Mouse (Mus musculus): ENCODE measurements around the gene Vps8.

The Vps8 gene

DNA sequence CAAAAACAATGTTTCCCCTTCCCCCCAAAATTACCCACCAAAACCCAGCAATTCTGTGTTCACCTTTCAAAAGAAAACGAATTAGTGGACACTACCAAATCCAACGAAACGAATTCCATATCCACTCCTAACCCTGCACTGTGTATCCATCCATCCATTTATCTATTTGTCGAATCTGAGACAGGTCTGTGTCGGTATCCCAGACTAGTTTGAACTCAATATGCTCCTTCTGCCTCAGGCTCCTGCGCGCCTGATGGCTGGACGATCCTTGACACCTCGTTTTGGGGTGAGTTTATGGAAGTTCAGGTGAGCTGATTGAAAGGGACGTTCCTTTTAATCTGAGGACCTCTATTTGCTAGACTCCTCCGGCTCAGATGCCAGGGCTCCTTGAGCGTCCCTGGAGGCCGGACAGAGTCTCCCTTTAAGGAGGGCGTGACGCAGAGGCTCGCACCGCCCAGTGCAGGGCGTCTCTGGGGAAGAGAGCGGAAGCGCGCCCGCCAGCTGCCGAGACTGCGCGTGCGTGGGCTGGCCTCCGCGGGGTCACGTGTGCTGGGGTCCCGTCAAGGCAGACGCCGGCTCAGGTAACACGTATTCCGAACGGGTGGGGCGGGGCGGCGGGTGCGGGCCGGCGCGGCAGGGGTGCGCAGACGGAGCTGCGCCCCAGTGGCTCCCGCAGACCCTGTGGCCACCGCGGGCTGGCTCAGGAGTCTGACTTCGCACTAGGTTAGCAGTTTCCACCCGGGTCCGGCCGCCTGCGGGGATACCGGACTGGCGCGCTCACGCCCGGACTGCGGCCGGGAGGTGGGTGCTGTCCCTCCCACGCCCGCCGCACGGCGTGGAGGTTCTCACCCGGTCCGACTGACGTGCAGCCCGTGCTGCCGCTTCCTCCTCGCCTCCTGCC is at the start of gene Vps8:
Gene Vps8 (plus strand): TSS at position 474 of the 901 bp plus-strand sequence.
- peak; percentile 85 to 89 for DNase-seq

GRCm38 (mm10) chr16:21373316-21373960 is 49.5 kb upstream of the Vps8 start:
- DNase-seq = no peak

GRCm38 (mm10) chr16:21374067-21374466 is 48.9 kb upstream of the Vps8 start:
- no peak for DNase-seq

- DNase-seq = no peak
Measured at GRCm38 (mm10) chr16:21375147-21375546, 47.8 kb upstream of the Vps8 start.

DNA sequence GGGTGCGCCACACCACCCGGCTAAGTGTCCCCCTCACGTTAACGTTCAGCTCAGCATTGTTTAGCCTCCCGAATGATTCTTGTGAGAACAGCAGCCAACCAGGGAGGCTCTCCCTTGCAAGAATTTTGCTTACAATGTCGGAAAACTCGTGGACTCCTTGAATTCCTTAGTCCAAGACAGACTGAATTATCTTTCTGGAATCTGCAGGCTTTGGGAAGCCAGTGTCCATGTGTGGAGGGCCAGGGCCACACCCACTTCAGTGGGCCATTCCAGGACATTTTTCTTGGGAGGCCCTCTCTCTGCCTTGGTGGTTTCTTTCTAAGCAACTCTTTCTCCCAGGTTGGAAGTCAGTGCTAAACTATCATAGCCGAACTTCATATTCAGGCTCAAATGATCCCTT is 46.6 kb upstream of the Vps8 start:
- DNase-seq = no peak

- DNase-seq = no peak
Measured at GRCm38 (mm10) chr16:21376949-21377604, 45.8 kb upstream of the Vps8 start.

DNA sequence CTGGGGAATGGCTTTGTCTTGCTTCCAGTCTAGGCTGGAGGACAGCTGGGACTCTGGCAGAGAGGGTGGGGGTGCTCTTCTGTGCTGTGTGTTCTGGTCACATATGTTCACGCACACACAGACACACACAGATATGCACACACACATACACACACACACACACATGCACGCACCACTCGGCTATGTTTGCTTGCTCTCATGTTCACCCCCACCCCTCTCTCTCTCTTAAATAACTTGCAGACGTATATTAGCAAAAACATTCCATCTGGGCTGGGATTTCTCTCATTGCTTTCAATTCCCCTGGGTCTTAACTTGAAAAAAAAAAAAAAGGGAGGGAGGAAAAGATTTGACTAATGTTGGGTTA is 45.3 kb upstream of the Vps8 start:
- no peak for DNase-seq

DNA sequence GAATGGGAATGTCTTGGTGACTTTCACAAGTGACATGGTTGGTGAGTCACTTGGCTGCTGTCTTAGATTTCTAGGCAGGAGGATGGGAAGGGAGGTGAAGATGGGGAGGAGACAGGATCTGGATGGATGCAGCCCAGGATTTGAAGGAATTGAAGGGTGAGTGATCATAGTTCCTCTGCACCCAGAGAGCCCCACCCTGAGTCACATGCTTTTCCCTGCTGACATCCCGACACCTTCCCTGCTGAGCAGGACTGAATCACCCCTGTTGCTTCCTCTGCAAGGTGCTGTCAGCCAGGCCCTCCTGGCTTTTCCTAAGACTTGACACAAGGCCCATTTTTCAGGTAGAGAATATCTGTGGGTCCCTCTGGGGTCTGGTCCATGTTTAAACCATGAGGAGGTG is 41.4 kb upstream of the Vps8 start:
- no peak for DNase-seq

- no peak for DNase-seq
Measured at GRCm38 (mm10) chr16:21382152-21382911, 40.6 kb upstream of the Vps8 start.

GRCm38 (mm10) chr16:21385926-21386881 is 36.7 kb upstream of the Vps8 start:
- DNase-seq = no peak

DNA sequence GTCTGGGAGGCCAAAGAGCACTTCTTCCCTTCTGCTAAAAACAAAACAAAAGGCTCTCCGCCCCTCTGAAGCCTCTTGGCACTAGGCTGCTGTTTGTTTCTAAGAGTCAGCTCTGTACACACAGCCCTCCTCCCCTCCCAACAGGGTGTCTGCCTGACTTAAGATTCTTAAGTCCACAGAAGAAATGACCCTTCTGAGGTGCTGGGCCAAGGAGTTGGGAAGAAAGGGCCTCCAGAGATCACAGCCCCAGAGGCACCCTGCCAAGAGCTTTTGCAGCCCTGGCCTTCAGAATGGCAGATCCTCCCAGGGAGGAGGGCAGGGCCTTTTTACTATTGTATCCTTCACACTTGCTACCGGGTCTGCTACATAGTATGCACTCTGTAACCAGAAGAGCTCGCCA is 33.6 kb upstream of the Vps8 start:
- no peak for DNase-seq

- DNase-seq = no peak
Measured at GRCm38 (mm10) chr16:21390744-21391143, 32.2 kb upstream of the Vps8 start.

DNA sequence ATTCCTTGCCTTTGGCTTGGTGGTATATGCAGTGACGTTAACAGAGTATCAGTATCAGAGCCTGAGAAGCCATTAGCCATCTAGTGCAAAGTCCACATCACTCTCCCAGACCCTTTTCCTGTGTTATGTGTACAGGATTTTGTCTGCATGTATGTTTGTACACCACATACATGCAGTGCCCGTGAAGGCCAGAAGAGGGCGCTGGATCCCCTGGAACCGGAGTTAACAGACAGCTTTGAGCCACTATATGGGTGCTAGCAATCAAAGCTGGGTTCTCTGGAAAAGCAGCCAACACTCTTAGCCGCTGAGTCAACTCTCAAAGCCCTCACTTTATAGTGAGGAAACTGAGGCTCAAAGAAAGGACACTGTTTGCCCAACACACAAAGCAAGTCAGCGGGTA is 30.8 kb upstream of the Vps8 start:
- DNase-seq = no peak

DNA sequence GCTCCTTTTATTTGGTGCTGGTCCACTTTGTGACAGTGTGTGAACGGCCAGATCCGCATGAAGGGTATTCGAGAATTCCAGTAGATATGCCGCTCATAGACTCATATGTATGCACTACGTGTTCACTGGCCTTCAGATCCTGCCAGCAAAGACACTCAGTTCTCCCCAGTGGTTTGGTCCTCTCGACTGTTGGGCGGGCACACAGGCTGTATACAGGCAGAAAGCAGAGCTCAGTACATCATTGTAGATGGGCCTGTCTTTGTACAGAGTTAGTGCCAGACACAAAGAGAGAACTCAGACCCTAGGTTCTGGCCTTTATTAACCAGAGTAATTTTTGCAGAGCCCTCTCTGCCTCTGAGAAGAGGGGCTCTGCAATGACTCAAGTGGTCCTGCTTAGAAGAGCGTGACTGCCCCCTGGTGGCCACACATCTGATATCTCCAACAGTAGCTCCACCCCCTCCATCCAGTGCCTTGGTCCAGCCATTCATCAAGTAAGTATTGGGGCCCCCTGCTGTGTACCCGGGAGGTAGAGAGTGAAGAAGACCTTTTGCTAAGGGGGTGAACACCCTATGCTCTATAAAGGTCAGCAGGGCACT is 30.3 kb upstream of the Vps8 start:
- DNase-seq = peak; percentile 34 to 46

DNA sequence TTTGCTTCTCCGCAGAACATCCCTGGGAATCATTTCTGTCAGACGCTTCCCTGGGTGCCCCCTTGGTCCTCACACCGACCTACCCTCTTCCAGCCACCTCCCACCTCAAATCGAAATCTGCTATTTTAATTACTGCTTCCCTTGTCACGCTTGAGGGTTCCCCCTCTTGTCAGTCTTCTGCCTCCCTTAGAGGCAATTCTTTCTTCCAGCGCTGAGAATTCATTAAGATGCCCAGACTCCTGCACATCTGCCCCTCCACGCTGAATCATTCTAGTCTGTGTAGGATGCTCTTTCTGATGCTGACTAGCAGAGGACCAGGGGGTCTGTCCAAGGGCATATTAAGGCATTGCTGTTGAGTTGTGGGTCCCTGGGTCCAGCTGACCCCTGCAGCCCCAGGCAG is 27.4 kb upstream of the Vps8 start:
- DNase-seq = no peak

DNA sequence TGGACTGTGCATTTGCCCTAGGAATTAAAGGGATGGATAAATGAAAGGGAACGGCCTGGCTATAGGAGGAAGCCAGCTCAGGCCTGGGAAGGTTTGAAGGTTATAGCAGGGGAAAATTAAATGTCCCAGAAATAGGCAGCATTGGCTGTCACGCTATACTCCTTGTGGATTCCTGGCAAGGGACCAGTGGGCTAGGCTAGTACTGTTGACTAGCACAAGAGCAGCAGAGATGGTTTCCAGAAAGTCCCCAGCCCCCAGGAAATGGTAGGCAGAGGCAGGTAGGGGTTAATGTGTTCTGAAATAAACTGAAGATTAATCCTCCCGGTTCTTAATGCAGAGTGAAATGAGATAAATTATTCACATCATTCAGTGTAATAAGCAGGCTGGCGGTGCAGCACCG is 25.2 kb upstream of the Vps8 start:
- DNase-seq = no peak

- no peak for DNase-seq
Measured at GRCm38 (mm10) chr16:21398345-21399051, 24.4 kb upstream of the Vps8 start.

DNA sequence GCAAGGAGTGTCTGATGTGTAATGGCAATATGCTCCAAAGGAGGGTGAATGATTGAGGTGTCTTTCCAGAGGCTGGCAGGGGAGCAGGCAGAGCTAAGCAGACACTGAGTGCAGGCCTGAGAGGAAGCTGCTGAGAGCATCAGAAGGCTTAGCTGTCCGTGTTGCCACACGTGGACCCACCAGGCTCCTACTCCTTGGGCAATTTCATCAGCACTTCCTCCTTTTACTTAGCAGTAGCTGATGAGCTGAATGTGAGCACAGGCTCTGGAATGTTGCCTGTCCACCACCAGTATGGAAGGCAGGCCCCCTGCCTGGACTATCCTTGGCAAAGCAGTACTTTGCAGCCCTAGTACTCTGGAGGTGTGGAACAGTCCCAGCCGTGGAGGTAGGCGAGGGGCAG is 23.0 kb upstream of the Vps8 start:
- DNase-seq = no peak

- no peak for DNase-seq
Measured at GRCm38 (mm10) chr16:21402068-21402467, 20.9 kb upstream of the Vps8 start.

- no peak for DNase-seq
Measured at GRCm38 (mm10) chr16:21403402-21403801, 19.5 kb upstream of the Vps8 start.

GRCm38 (mm10) chr16:21404631-21405030 is 18.3 kb upstream of the Vps8 start:
- DNase-seq = no peak

Measured in thymus, adult 18-20 months (tissue).